Mouse (Mus musculus) adrenal gland, adult 18-20 months (tissue): ENCODE data around the gene Sae1. TPM values are rescaled to one million over a fixed set of nuclear protein-coding genes. Genes with fewer than 3 reads are reported as not detected.
A peak's percentile ranks its signal among the peaks of the same experiment; 100 is the strongest.
"Not testable (repeated sequence)": the region's sequence is repeated elsewhere in the genome, so short reads cannot be mapped to it uniquely, and the experiment has no call there.

Experiments
- DNase-seq, 2 experiments: peaks; one replicate each; pipeline ENCODE4 v3.0.0; 2021 to 2022; ENCODE audit warnings: low spot score in 2 of 2
- total RNA-seq, 2 experiments: library from RNA; stranded (reverse); gene quantifications; 1 replicate in 1 of 2; 2 replicates in 1 of 2; pipeline ENCODE4 v1.2.3; 2021

Sae1 gene
- total RNA-seq, 2 experiments from 2014 or later = 57.0 to 61.8 TPM

- peak in 1 of 2 experiments; percentile 32 for DNase-seq
Measured at GRCm38 (mm10) chr7:16402968-16403948, 15.7 kb upstream of the Sae1 start.

- DNase-seq = no peak
Measured at GRCm38 (mm10) chr7:16402449-16402848, 14.8 kb upstream of the Sae1 start.

GRCm38 (mm10) chr7:16401991-16402431, 14.4 kb upstream of the Sae1 start:
- peak; percentile 42 for DNase-seq

- peak; percentile 88 to 89 for DNase-seq
Measured at GRCm38 (mm10) chr7:16400689-16401611, 13.3 kb upstream of the Sae1 start, which contains the start of gene Zc3h4. TSS of gene Zc3h4 (plus strand) at chr7:16400910.

DNA sequence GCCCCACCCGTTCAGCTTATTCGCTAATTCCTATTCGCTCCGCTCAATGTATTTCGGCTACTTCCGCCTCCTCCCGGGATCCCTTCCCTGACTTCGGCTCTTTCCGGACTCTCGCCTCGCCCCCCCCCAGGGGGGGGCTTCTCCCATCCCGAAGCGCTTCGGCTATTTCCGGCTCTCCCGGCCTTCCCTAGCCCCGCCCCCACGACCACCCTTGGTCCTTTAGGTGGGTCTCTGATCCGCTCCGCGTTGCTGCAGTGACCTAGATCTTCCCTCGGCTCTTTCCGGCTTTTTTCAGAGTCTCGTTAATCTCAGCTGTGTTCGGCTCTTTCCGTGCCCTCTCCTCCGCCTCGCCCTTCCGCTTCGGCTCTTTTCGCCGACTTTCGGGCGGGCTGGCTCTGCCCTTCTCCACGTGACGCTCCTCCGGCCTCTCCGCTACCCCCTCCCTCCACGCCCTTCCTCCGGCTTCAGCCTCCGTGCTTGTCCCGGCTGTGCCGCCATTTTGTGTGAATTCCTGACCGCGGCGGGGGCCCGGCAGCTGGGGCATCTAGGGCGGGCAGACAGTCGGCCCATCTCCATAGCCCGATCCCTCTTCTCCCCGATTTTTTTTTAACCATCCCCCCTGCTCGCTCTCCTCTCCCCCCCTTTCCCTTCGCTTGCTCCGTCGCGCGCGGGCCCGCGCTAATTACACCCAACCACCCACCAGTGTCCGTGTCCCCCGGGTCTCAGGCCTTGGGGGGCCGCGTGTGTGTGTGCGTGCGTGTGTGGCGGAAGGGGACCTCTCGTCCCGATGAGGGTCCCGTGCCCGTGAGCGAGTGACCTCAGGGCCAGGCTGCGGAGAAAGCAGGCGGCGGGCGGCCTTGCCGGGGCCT, 12.4 kb upstream of the Sae1 start:
- DNase-seq = peak; percentile 93 to 95

GRCm38 (mm10) chr7:16399098-16399819, 11.7 kb upstream of the Sae1 start:
- DNase-seq = peak; percentile 84 to 90

GRCm38 (mm10) chr7:16398387-16399050, 10.9 kb upstream of the Sae1 start:
- no peak for DNase-seq

- DNase-seq = no peak
Measured at GRCm38 (mm10) chr7:16397465-16397864, 9.9 kb upstream of the Sae1 start.

GRCm38 (mm10) chr7:16395944-16396343, 8.3 kb upstream of the Sae1 start:
- DNase-seq = peak in 1 of 2 experiments; percentile 52

- DNase-seq = no peak
Measured at GRCm38 (mm10) chr7:16392923-16393322, 5.3 kb upstream of the Sae1 start.

DNA sequence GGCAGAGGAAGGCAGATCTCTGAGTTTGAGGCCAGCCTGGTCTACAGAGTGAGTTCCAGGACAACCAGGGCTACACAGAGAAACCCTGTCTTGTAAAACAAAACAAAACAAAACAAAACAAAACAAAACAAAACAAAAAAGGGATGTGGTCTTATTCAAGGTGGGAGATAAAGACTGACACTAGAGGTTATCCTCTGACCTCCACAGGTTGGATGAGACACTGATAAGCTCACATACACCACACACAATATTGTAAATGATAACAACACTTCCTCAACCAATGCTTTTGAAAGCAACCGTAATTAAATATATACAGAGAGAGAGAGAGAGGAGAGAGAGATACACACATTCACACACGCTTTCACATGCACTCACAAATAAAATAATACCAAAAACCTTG, 2.3 kb upstream of the Sae1 start:
- DNase-seq = not testable (repeated sequence)

- DNase-seq = peak; percentile 37 to 45
Measured at GRCm38 (mm10) chr7:16376505-16376904, 11.1 kb downstream of the Sae1 start.

- no peak for DNase-seq
Measured at GRCm38 (mm10) chr7:16374989-16375388, 12.6 kb downstream of the Sae1 start.

DNA sequence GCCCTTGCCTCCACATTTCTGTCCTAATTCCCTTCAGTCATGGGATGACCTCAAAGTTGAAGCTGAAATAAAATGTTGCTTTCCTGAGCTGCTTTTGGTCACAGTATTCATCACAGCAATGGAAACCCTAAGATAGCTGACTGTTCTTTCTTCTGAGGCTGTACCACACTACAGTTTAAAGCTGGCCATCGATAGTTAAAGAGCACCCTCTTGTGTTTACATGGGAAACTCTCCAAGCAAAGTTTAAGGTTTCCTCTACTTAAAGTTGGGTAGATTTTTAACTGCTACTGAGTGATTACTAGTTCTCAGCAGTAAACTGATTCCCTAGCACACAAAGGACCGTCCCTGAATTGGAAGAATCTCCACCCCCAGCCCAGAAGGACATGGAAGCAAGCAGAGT, 13.9 kb downstream of the Sae1 start:
- DNase-seq = no peak

DNA sequence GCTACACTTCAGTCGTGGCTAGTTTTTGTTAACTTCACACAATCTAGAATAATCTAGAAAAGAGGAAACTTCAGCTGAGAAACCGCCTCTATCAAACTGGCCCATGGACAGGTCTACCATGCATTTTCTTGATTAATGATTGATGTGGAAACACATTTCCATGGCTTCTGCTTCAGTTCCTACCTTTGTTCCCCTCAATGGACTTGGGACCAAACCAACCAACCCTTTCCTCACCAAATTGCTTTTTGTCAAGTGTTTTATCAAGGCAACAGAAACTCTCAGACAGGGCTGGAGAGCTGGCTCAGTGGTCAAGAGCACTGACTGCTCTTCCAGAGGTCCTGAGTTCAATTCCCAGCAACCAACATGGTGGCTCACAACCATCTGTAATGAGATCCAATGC, 17.0 kb downstream of the Sae1 start:
- no peak for DNase-seq

- DNase-seq = no peak
Measured at GRCm38 (mm10) chr7:16368835-16369234, 18.8 kb downstream of the Sae1 start.

DNA sequence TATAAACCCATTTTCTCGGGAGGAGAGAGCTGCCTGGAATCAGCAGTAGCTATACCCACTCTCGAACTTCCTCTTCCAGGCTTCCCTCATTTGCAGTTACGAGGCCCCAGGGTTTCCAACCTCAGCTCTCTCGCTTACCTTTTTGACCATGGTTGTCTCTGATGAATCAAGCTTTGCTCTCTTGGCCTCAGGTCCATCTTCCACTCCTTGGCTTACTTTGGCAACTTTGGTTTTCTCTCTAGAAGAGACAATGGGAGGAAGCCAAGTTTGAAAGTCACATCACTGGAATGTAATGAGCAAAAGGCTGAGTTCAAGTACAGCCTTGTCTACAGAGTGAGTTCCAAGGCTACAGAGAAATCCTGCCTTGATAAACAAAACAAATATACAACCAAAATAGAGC, 20.9 kb downstream of the Sae1 start:
- DNase-seq = no peak

DNA sequence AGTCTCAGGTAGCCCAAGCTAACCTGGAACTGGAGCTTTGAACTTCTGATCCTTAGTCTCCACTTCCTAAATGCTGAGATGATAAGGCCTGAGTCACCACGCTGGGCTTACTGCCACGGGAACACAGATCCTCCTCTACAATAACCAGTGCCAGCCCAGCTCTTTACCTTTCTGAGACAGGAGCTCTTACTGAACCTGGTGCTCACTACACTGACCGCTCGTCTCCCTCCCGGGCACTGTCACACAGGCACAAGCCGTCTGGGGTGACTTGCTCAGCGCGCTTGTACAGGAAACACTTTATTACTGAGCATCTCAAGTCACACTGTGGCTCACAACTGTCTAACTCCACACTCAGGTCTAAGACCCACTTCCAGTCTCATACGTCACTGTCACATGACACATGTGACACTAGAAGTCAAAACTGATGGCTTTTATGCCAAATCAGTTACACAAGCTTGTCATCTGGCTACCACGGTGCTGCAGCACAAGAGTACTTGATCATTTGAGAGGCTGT, 21.4 kb downstream of the Sae1 start:
- peak; percentile 22 to 25 for DNase-seq
